10 mouse cellular contexts compared by ENCODE assay signal in genomic region chr7:142370937-142371336, GRCm38 (mm10). TPM values are rescaled to one million over a fixed set of nuclear protein-coding genes. Genes with fewer than 3 reads are reported as not detected.
DNase-seq lines count a peak whose midpoint lies in the region; ATAC-seq and TF ChIP-seq lines count a peak whose summit lies in the region.
"Had no signal": no experiment of that assay in that cellular context is flagged by ENCODE, and none has a peak within 500 bp of the region (broad histone marks: within the 10 kb centered on the region; RNA-seq: fewer than 3 reads in every experiment).

No protein-coding gene starts in this region.

- ATAC-seq in forebrain, embryonic 15.5 days (replicated peaks): no peak
- ATAC-seq in limb, embryonic 15.5 days (ENCODE audit: insufficient number of reproducible peaks, low FRiP score, low TSS enrichment, low read depth): no peak

- H3K4me2 ChIP-seq in forebrain, embryonic 15.5 days (replicated peaks): peak overlapping the region; percentile 75
- peak overlapping the region; percentile 75; the same call in 1 of the 2 replicates for H3K4me2 ChIP-seq in limb, embryonic 15.5 days

- H3K4me1 ChIP-seq in forebrain, embryonic 15.5 days: peaks cover 14% of the 10 kb centered on the region
- peaks cover 23% of the 10 kb centered on the region for H3K4me1 ChIP-seq in forebrain, embryonic 10.5 days
- 0 out of 2 replicates have a peak, but pooled peaks cover 2% of the 10 kb centered on the region for H3K4me1 ChIP-seq in cortical plate, adult 2 months (ENCODE audit: control insufficient read depth, insufficient read depth, low read length)
- peaks cover 23% of the 10 kb centered on the region for H3K4me1 ChIP-seq in limb, embryonic 15.5 days

- no peak overlapping the region for H3K9ac ChIP-seq in forebrain, embryonic 15.5 days (replicated peaks)
- H3K9ac ChIP-seq in limb, embryonic 15.5 days: no peak overlapping the region
- H3K9ac ChIP-seq: stomach, embryonic 15.5 days had no signal

- TF ChIP-seq POLR2A in cortical plate, adult 2 months (IDR thresholded peaks at IDR 0.05; ENCODE audit: extremely low read depth, insufficient read depth, low read length): no peak

- TF ChIP-seq CTCF in layer of hippocampus, adult 2 months (conservative IDR thresholded peaks at IDR 0.05): no peak
- no peak for TF ChIP-seq CTCF in cortical plate, adult 2 months (IDR thresholded peaks at IDR 0.05; ENCODE audit: extremely low read depth, insufficient read depth, low read length)

- no peaks in the 10 kb centered on the region for H3K9me3 ChIP-seq in forebrain, embryonic 15.5 days
- no peaks in the 10 kb centered on the region for H3K9me3 ChIP-seq in forebrain, embryonic 10.5 days
- no peaks in the 10 kb centered on the region for H3K9me3 ChIP-seq in limb, embryonic 15.5 days
- H3K9me3 ChIP-seq: stomach, embryonic 15.5 days had no signal

- H3K4me3 ChIP-seq in forebrain, embryonic 15.5 days: no peak overlapping the region
- no peak overlapping the region for H3K4me3 ChIP-seq in forebrain, embryonic 10.5 days
- H3K4me3 ChIP-seq in layer of hippocampus, adult 2 months: peak overlapping the region; percentile 60
- peak overlapping the region; percentile 74; the same call in 1 of the 2 replicates for H3K4me3 ChIP-seq in cortical plate, adult 2 months (ENCODE audit: insufficient read depth, low read length)
- H3K4me3 ChIP-seq in limb, embryonic 15.5 days: peak overlapping the region; percentile 41; the same call in 1 of the 2 replicates

- no peak for DNase-seq in forebrain, embryonic 10.5 days (ENCODE audit: extremely low spot score, low spot score)
- DNase-seq in layer of hippocampus, adult 2 months (ENCODE audit: low spot score in 2 of 2): no peak
- DNase-seq in layer of hippocampus, adult 9-11 months: no peak
- no peak for DNase-seq in frontal cortex, postnatal 25 days (ENCODE audit: low spot score in 2 of 2)
- no peak for DNase-seq in layer of hippocampus, adult 9-10 months (ENCODE audit: low spot score)
- DNase-seq: kidney, postnatal 25 days had no signal

- peaks cover 2% of the 10 kb centered on the region; the same call in 1 of the 2 replicates for H3K36me3 ChIP-seq in forebrain, embryonic 15.5 days
- peaks cover 8% of the 10 kb centered on the region for H3K36me3 ChIP-seq in forebrain, embryonic 10.5 days (replicated peaks)
- peaks cover 8% of the 10 kb centered on the region for H3K36me3 ChIP-seq in limb, embryonic 15.5 days

- 77% methylated on average over 18 of the region's 18 CpGs for whole genome bisulfite sequencing in forebrain, embryonic 15.5 days
- WGBS in forebrain, embryonic 10.5 days: 83% methylated on average over 18 of the region's 18 CpGs
- WGBS in limb, embryonic 15.5 days: 85% methylated on average over 18 of the region's 18 CpGs

- peaks cover 25% of the 10 kb centered on the region for H3K27me3 ChIP-seq in forebrain, embryonic 15.5 days
- peaks cover 55% of the 10 kb centered on the region for H3K27me3 ChIP-seq in forebrain, embryonic 10.5 days (ENCODE audit: poor library complexity, severe bottlenecking)
- H3K27me3 ChIP-seq in limb, embryonic 15.5 days: peaks cover 43% of the 10 kb centered on the region

- H3K27ac ChIP-seq in forebrain, embryonic 15.5 days (replicated peaks): no peak overlapping the region
- no peak overlapping the region for H3K27ac ChIP-seq in forebrain, embryonic 10.5 days
- H3K27ac ChIP-seq in layer of hippocampus, adult 2 months: peak overlapping the region; percentile 91
- H3K27ac ChIP-seq in cortical plate, adult 2 months (ENCODE audit: insufficient read depth, low read length): peak overlapping the region; percentile 45; the same call in 1 of the 2 replicates
- H3K27ac ChIP-seq in limb, embryonic 15.5 days: no peak overlapping the region
- H3K27ac ChIP-seq: stomach, embryonic 15.5 days had no signal

RNA-seq across cellular contexts. Expression of gene Ifitm10, which starts 2.6 kb away (rescaled TPM):
- polyA plus RNA-seq in forebrain, embryonic 15.5 days (2015; fragmentation: Nextera tagmentation; extraction: Ambion mirVana): 2.4 and 3.1 TPM in 2 replicates
- 0.51 and 1.00 TPM in 2 replicates for polyA plus RNA-seq in forebrain, embryonic 10.5 days (2016; fragmentation: Nextera tagmentation; extraction: Ambion mirVana)
- 10 to 100 TPM; 35.3 to 38.6 TPM for total RNA-seq in layer of hippocampus, adult 2 months (2021)
- polyA plus RNA-seq in cortical plate, adult 2 months (2012; rRNA removed): 43.0 and 45.7 TPM in 2 replicates
- 4.0 and 4.6 TPM in 2 replicates for polyA plus RNA-seq in limb, embryonic 15.5 days (2015; fragmentation: Nextera tagmentation; extraction: Ambion mirVana)

RNA-seq across cellular contexts. Expression of gene Gm49369, which starts 11.5 kb away (rescaled TPM):
- polyA plus RNA-seq in forebrain, embryonic 15.5 days (2015; fragmentation: Nextera tagmentation; extraction: Ambion mirVana): 1.0 and 3.0 TPM in 2 replicates
- polyA plus RNA-seq in forebrain, embryonic 10.5 days (2016; fragmentation: Nextera tagmentation; extraction: Ambion mirVana): not detected in 2 replicates
- 1 to 10 TPM in 1 of 2 experiments, not detected in 1; 4.4 TPM for total RNA-seq in layer of hippocampus, adult 2 months (2021)
- 0.45 and 1.4 TPM in 2 replicates for polyA plus RNA-seq in cortical plate, adult 2 months (2012; rRNA removed)
- polyA plus RNA-seq in limb, embryonic 15.5 days (2015; fragmentation: Nextera tagmentation; extraction: Ambion mirVana): not detected in 2 replicates

RNA-seq across cellular contexts. Expression of gene Ctsd, which starts 16.9 kb away (rescaled TPM):
- 195 and 218 TPM in 2 replicates for polyA plus RNA-seq in forebrain, embryonic 15.5 days (2015; fragmentation: Nextera tagmentation; extraction: Ambion mirVana)
- polyA plus RNA-seq in forebrain, embryonic 10.5 days (2016; fragmentation: Nextera tagmentation; extraction: Ambion mirVana): 135 and 142 TPM in 2 replicates
- 100 to 1,000 TPM; 291 to 297 TPM for total RNA-seq in layer of hippocampus, adult 2 months (2021)
- polyA plus RNA-seq in cortical plate, adult 2 months (2012; rRNA removed): 421 and 455 TPM in 2 replicates
- polyA plus RNA-seq in limb, embryonic 15.5 days (2015; fragmentation: Nextera tagmentation; extraction: Ambion mirVana): 392 and 426 TPM in 2 replicates

Comparison
In these comparisons a context has a peak if more than half of its experiments do, and no peak if none do; other contexts are left out.
1. H3K27ac ChIP-seq: peak in layer of hippocampus, adult 2 months (single experiment) and cortical plate, adult 2 months (single experiment); none in forebrain, embryonic 15.5 days (single experiment), forebrain, embryonic 10.5 days (single experiment) and limb, embryonic 15.5 days (single experiment).
2. H3K4me3 ChIP-seq: peak in layer of hippocampus, adult 2 months (single experiment), cortical plate, adult 2 months (single experiment) and limb, embryonic 15.5 days (single experiment); none in forebrain, embryonic 15.5 days (single experiment) and forebrain, embryonic 10.5 days (single experiment).